Mouse (Mus musculus): ENCODE data around the gene Gm21887.
"Not testable (repeated sequence)": the region's sequence is repeated elsewhere in the genome, so short reads cannot be mapped to it uniquely, and the experiment has no call there.

Gm21887 gene

DNA sequence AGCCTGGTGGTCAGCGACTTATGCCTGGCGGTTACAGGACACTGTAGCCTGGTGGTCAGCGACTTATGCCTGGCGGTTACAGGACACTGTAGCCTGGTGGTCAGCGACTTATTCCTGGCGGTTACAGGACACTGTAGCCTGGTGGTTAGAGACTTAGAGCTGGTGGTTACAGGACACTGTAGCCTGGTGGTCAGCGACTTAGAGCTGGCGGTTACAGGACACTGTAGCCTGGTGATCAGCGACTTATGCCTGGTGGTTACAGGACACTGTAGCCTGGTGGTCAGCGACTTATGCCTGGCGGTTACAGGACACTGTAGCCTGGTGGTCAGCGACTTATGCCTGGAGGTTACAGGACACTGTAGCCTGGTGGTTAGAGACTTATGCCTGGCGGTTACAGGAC, 4.6 kb downstream of the Gm21887 start:
- not testable (repeated sequence) for DNase-seq (ENCODE audit: low spot score)

- DNase-seq (ENCODE audit: low spot score) = not testable (repeated sequence)
These were observed 6.4 kb downstream of the Gm21887 start for GRCm38 (mm10) chrX:170015883-170016282.

DNA sequence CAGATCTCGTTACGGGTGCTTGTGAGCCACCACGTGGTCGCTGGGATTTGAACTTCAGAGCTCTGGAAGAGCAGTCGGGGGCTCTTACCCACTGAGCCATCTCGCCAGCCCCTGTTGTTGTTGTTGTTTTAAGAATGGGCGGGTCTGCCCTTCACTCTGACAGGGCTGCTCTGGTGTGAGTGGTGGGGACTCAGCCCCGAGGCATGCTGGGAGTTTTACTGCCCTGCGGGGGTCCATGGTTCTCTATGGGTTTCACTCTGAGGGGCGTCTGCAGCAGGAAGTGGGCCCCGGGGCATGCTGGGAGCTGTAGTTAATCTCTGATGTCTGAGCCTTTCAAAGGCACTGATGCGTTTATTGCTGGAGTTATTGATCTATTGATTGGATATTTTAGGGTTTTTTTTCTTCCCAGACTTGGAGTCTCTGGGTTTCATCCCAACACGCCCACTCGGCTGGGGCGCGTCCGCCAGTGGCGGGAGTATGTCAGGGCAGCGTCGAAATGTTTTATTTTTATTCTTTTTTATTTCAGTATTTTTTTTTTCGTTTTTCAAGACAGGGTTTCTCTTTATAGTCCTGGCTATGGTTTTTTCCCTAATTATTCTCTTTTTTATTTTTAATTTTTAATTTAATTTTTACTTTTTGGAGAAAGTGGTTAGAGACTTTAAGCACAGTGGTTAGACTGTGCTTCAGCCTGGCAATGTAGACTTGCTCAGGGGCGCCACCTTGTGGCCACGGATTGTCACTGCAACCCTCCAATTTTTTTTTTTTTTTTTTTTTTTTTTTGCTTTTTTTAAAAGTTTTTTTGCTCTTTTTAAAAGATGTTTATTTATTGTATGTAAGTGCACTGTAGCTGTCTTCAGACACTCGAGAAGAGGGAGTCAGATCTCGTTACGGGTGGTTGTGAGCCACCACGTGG, 8.1 kb downstream of the Gm21887 start:
- DNase-seq (ENCODE audit: low spot score) = peak; percentile 86

- DNase-seq (ENCODE audit: low spot score) = peak; percentile 88
These were observed 9.2 kb downstream of the Gm21887 start for GRCm38 (mm10) chrX:170018571-170019218.

- DNase-seq (ENCODE audit: low spot score) = not testable (repeated sequence)
These were observed 9.9 kb downstream of the Gm21887 start for GRCm38 (mm10) chrX:170019219-170019953.

- peak; percentile 100 for DNase-seq (ENCODE audit: low spot score)
These were observed 10.7 kb downstream of the Gm21887 start for GRCm38 (mm10) chrX:170019954-170020689.

- DNase-seq (ENCODE audit: low spot score) = peak; percentile 94
These were observed 11.2 kb downstream of the Gm21887 start for GRCm38 (mm10) chrX:170020690-170021050.

DNA sequence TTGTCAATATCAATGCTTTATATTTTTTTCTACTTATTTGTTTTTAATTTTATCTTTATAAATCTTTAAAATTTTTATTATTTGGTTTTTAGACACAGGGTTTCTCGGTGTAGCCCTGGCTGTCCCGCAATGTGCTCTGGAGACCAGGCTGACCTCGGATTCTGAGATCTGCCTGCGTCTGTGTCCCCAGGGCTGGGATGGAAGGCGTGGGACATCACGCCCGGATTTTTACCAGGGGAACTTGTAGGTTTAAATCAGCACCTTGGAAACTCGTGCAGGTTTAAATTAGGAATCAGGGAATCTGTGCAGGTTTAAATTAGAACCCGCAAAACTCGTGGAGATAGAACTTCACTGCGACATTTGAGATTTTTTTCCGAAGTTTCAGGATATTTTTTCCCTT, 11.7 kb downstream of the Gm21887 start:
- peak; percentile 64 for DNase-seq (ENCODE audit: low spot score)

DNA sequence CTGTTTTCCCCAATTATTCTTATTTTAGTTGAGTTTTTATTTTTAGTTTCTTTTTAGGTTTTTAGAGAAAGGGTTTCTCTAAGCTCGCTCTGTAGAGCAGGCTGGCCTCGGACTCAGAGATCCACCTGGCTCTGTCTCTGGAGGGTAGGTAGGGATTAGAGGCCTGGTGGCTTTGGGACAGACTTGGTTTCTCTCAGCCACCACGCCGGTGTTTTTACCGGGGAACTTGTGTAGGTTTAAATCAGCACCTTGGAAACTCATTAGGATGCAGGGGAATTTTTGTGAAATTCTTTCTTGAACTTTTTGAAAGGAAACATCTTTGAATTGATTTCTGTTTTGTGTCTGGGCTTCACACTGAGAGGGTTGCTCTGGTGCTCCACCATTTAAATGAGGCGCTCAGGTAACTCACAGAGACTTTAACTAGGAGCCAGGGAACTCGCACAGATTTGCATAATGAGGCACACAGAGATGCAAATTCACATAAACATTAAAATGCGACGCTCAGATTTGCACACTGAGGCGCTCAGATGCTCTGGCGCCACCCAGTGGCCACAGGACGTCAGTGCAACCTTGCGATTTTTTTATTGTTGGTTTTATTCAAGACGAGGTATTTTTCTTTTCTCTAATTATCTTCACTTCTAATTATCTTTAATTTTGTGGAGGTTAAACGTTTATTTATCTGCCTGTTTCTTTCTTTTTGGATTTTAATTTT, 12.4 kb downstream of the Gm21887 start:
- peak; percentile 89 for DNase-seq (ENCODE audit: low spot score)

All from layer of hippocampus, adult 11-12 months (tissue).